Mouse (Mus musculus): ENCODE measurements around the gene Rdh11.

DNA sequence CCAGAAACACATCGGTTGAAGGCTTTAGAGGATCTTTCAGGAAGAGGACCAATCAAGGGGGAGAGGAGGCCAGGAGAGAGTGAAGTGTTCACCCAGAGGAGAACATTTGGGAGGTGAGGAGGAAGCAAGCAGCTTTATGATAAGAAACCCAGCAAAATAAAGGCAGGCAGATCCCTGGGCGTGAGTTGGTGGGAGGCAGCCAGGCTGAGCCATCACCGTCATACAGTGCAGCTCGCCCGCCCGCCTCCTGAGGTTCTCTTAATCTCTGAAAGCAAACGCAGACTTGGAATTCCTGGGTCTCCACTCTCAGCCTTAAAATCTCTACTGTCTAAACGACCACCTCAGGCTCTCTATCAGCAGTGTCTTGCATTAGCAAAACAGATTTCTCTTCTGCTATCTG, 57.4 kb downstream of the Rdh11 start:
- TF ChIP-seq POLR2A (IDR thresholded peaks at IDR 0.05; ENCODE audit: insufficient read depth, low read depth, low read length) (no peak), CTCF (IDR thresholded peaks at IDR 0.05) (no peak), EP300 (IDR thresholded peaks at IDR 0.05; ENCODE audit: insufficient read depth, low read depth, low read length) (no peak)

Data from heart, adult 2 months (tissue).